Mouse (Mus musculus) limb, embryonic 14.5 days (tissue): Measurements from ENCODE around the gene A930018P22Rik. TPM values are rescaled to one million over a fixed set of nuclear protein-coding genes. Genes with fewer than 3 reads are reported as not detected.
"Not testable (repeated sequence)": the region's sequence is repeated elsewhere in the genome, so short reads cannot be mapped to it uniquely, and the experiment has no call there.

Source experiments
- ATAC-seq: fragments of 200-750 bp; cut with Nextera tagmentation; 2 replicates; pipeline ENCODE4 v1.8.0; 2017; ENCODE audit warnings: low read depth, moderate number of reproducible peaks, moderate TSS enrichment; ENCODE audit not compliant: low FRiP score
- DNase-seq: peaks from one replicate; pipeline ENCODE4 v3.0.0-alpha.2; 2015; ENCODE audit warnings: low spot score
- H3K27ac ChIP-seq: fragments of 300-500 bp; sonication (generic); replicated peaks from 2 replicates; pipeline ENCODE4 v1.5.1; 2014; ENCODE audit warnings: low read depth, mild to moderate bottlenecking, low read length, moderate library complexity, mixed read lengths
- H3K27me3 ChIP-seq: fragments of 300-500 bp; sonication (generic); 2 replicates; pipeline ENCODE4 v1.6.1; 2014; ENCODE audit warnings: low read length, mixed read lengths; ENCODE audit not compliant: control insufficient read depth, insufficient read depth
- H3K36me3 ChIP-seq: fragments of 300-500 bp; sonication (generic); 2 replicates; pipeline ENCODE4 v1.6.1; 2014; ENCODE audit warnings: mild to moderate bottlenecking, low read length, moderate library complexity, mixed read lengths; ENCODE audit not compliant: control insufficient read depth, insufficient read depth
- H3K4me1 ChIP-seq: fragments of 300-500 bp; sonication (generic); 2 replicates; pipeline ENCODE4 v1.6.1; 2014; ENCODE audit warnings: antibody characterized with exemption, low read length, mixed read lengths; ENCODE audit not compliant: control insufficient read depth, insufficient read depth
- H3K4me2 ChIP-seq: fragments of 300-500 bp; sonication (generic); replicated peaks from 2 replicates; pipeline ENCODE4 v1.6.1; 2014; ENCODE audit warnings: low read depth, mild to moderate bottlenecking, low read length, moderate library complexity; ENCODE audit not compliant: severe bottlenecking
- H3K4me3 ChIP-seq: fragments of 300-500 bp; sonication (generic); replicated peaks from 2 replicates; pipeline ENCODE4 v1.5.1; 2014; ENCODE audit warnings: low read length
- H3K9ac ChIP-seq: fragments of 300-500 bp; sonication (generic); 2 replicates; pipeline ENCODE4 v1.6.1; 2014; ENCODE audit warnings: mild to moderate bottlenecking, low read depth, low read length, moderate library complexity; ENCODE audit not compliant: severe bottlenecking
- H3K9me3 ChIP-seq: fragments of 300-500 bp; sonication (generic); 2 replicates; pipeline ENCODE4 v1.6.1; 2016; ENCODE audit warnings: low read length; ENCODE audit not compliant: control insufficient read depth
- POLR2A ChIP-seq: fragments of 200-500 bp; IDR thresholded peaks from 2 replicates; pipeline ENCODE4 v1.8.0; 2012; ENCODE audit warnings: inconsistent platforms, mild to moderate bottlenecking, moderate library complexity, borderline replicate concordance; ENCODE audit not compliant: insufficient read depth, insufficient read length; ENCODE audit errors: extremely low read depth
- WGBS: fragments of 180-500 bp; shearing (Covaris S2); extraction: QIAGEN DNeasy Blood & Tissue Kit; methylation state at CpG from one replicate; pipeline ENCODE4 v1.1.7; 2014; 5-methylcytosine and 5-hydroxymethylcytosine counted together
- polyA plus RNA-seq, 2 experiments: library from polyadenylated mRNA; depleted of rRNA in 1 of 2; stranded (reverse) in 1 of 2; unstranded in 1 of 2; fragments of >200 nt; fragmentation: Nextera tagmentation in 1 of 2; extraction: Ambion mirVana in 1 of 2; gene quantifications; 2 replicates each; pipeline versions ENCODE4 v1.2.1 to v1.2.3; 2012 to 2014

Gene A930018P22Rik
- polyA plus RNA-seq, 2 experiments: 0.10 to 0.23 TPM

DNA sequence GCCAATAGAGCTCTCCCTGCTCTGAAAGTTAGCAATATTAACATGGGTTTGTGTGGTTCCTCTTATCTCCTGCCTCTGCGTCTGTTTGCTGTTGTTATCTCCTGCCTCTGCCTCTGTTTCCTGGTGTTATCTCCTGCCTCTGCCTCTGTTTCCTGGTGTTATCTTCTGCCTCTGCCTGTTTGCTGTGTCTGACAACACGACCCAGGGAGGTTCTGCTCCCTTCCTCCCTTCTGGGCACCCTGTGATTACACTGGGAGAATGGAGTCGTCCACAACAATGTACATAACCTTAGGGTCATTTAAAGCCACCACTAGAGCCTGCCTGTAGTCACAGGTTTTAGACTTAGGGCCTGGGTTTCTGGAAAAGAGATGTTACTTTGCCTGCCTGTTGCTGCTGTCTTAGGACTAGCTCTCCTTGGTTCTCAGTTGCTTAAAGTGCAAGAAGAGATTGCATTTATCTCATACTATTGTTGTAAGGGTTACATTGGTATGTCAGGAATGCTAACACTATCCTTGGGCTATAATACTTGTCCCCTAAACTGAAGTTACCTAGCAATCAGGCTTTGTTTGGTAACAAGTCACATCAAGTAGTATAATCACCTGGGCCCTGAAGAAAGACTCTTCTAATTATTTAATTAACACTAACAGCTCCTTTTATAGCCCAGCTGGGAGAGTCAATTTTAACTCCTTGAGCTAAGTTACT lies 23.9 kb upstream of the A930018P22Rik start:
- Histone ChIP-seq H3K27ac (no peak overlapping the region), H3K4me2 (no peak overlapping the region), H3K4me3 (no peak overlapping the region), H3K9me3 (no peaks in the 10 kb centered on the region), H3K9ac (no peak overlapping the region), H3K4me1 (peaks cover 4% of the 10 kb centered on the region; the same call in 1 of the 2 replicates), H3K36me3 (no peaks in the 10 kb centered on the region), H3K27me3 (no peaks in the 10 kb centered on the region)
- no peak for TF ChIP-seq POLR2A
- DNase-seq: no peak
- WGBS: 48% methylated on average over 3 of the region's 3 CpGs
- no peak for ATAC-seq

DNA sequence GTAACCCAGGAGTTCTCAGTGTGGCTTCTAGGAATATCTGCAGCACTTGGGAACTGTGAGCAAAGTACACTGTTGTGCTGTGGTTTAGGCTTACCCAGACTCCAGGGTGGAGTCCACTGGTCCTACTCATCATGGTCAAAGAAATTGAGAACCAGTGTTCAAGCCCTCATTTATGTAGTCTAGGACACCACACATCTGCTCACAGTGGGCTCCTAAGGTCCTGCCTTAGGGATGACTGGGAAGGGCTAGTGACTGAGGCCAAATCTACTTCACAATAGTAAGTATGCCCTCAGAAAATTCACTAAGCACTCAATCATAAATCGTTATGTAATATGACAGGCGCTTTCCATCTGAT lies 23.4 kb upstream of the A930018P22Rik start:
- no peak overlapping the region for H3K4me2 ChIP-seq
- H3K9ac ChIP-seq: no peak overlapping the region
- ATAC-seq (no peak), DNase-seq (no peak)
- H3K9me3 ChIP-seq: no peaks in the 10 kb centered on the region
- H3K27ac ChIP-seq: no peak overlapping the region
- no peaks in the 10 kb centered on the region for H3K27me3 ChIP-seq
- WGBS: 92% methylated on average over 2 of the region's 2 CpGs
- no peak overlapping the region for H3K4me3 ChIP-seq
- no peak for TF ChIP-seq POLR2A
- H3K4me1 ChIP-seq: peaks cover 4% of the 10 kb centered on the region; the same call in 1 of the 2 replicates
- H3K36me3 ChIP-seq: no peaks in the 10 kb centered on the region

DNA sequence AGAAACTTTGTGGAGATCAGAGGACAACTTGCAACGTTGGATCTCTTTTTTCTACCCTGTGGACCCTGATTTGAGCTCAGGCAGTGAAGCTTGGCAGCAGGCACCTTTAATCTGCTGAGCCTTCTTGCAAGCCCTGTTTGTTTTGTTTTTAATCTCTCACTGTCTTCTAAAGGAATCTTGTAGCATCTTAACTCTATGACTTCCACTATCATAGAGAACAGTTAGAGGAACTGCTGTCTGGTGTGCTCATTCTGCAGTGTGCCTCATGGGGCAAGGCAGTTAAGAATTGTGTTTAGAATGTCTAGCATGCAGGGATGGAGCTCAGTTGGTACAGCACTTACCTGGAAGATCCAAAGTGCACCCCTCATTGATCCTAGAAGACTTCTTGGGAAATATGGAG lies 22.6 kb upstream of the A930018P22Rik start:
- DNase-seq: no peak
- H3K27me3 ChIP-seq: no peaks in the 10 kb centered on the region

DNA sequence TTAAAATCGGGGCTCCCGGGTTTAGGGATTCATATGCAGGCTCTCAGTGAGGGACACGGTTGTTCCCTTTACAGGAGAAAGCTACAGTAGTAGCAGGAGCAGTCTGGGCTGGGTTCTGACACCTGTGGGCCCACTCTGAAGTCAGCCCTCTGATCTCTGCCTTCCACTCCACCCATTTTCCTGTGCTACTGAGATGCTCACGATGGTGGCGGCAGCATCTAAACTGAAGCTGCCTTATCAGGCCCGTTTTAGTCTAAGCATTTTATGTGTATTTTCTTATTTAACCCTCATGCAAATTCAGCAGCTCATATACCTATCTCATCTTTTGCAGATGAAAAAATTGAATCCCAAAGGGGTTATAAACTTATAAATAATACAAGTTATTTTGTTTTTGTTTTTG lies 17.8 kb upstream of the A930018P22Rik start:
- DNase-seq: no peak
- H3K27ac ChIP-seq: no peak overlapping the region
- no peak for ATAC-seq
- no peak for TF ChIP-seq POLR2A
- H3K36me3 ChIP-seq: no peaks in the 10 kb centered on the region
- WGBS: 79% methylated on average over 6 of the region's 6 CpGs
- H3K9me3 ChIP-seq: no peaks in the 10 kb centered on the region
- no peak overlapping the region for H3K4me2 ChIP-seq
- H3K4me3 ChIP-seq: no peak overlapping the region
- H3K4me1 ChIP-seq: no peaks in the 10 kb centered on the region
- H3K27me3 ChIP-seq: no peaks in the 10 kb centered on the region
- no peak overlapping the region for H3K9ac ChIP-seq

More for the DNA sequence above, 22.6 kb upstream of the A930018P22Rik start:
- no peaks in the 10 kb centered on the region for H3K9me3 ChIP-seq
- no peak overlapping the region for H3K9ac ChIP-seq
- H3K4me2 ChIP-seq: no peak overlapping the region
- no peak overlapping the region for H3K27ac ChIP-seq
- no peak for TF ChIP-seq POLR2A
- no peak overlapping the region for H3K4me3 ChIP-seq
- WGBS: 48% methylated on average over 1 of the region's 1 CpGs
- ATAC-seq: no peak
- H3K36me3 ChIP-seq: no peaks in the 10 kb centered on the region
- H3K4me1 ChIP-seq: peaks cover 4% of the 10 kb centered on the region; the same call in 1 of the 2 replicates

DNA sequence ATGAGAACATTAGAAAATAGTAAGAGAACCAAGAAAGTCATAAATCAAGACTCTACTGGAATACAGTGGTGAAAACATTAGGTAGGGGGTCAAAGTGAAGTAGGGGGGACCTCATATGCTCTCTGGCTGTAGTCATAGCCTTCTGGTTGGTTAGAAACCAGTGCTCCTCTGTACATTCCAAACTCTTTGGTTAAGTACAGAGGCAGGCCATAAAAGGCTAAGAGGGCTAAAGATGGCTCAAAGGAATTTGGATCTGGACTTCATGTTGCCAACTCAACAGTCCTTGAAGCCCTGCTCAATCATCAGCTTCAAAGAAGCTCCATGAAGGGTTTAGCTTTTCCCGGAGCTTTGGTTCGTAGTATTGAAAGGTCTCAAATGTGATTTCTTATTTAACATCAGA lies 13.5 kb upstream of the A930018P22Rik start:
- not testable (repeated sequence) for H3K27ac ChIP-seq

DNA sequence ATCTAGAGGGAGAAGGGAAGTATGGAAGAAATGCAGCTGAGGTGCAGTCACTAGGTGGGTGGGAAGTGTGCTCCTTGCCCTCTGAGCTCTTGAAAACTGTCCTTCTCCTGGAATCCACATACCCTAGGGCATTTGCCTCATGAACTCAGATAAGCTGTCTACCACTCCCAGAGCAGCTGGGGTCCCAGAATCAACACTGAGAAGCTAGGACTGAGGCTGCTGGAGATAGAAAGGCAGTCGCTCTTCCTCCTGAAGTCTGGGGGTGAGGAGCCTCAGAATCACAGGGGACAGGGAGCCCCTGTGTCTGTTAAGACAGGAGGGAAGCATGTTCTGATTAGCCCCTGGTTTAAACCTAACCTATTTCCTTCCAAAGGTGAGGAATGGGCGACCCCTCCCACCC lies 13.0 kb upstream of the A930018P22Rik start:
- no peak for TF ChIP-seq POLR2A
- H3K27me3 ChIP-seq: no peaks in the 10 kb centered on the region
- no peak overlapping the region for H3K4me2 ChIP-seq
- DNase-seq (no peak), ATAC-seq (no peak)
- no peak overlapping the region for H3K4me3 ChIP-seq
- no peaks in the 10 kb centered on the region for H3K9me3 ChIP-seq
- no peaks in the 10 kb centered on the region for H3K4me1 ChIP-seq
- 74% methylated on average over 2 of the region's 2 CpGs for WGBS
- no peak overlapping the region for H3K9ac ChIP-seq
- H3K36me3 ChIP-seq: no peaks in the 10 kb centered on the region
- no peak overlapping the region for H3K27ac ChIP-seq

More for the DNA sequence above, 13.5 kb upstream of the A930018P22Rik start:
- H3K4me3 ChIP-seq, H3K36me3 ChIP-seq, H3K9ac ChIP-seq, ATAC-seq, DNase-seq, H3K4me2 ChIP-seq, H3K27me3 ChIP-seq, H3K9me3 ChIP-seq, H3K4me1 ChIP-seq: not testable (repeated sequence)
- WGBS: 74% methylated on average over 2 of the region's 2 CpGs
